Mouse (Mus musculus): ENCODE results near the gene Gm45717.

- no peak for TF ChIP-seq CTCF (IDR thresholded peaks at IDR 0.05; ENCODE audit: low read depth, low read length)
- TF ChIP-seq POLR2AphosphoS5 (IDR thresholded peaks at IDR 0.05; ENCODE audit: insufficient replicate concordance, low read depth, low read length): no peak
- TF ChIP-seq GATA1 (IDR thresholded peaks at IDR 0.05; ENCODE audit: borderline replicate concordance, low read length): no peak
- TF ChIP-seq GATA2 (IDR thresholded peaks at IDR 0.05; ENCODE audit: borderline replicate concordance, low read depth, low read length): no peak
- no peak for TF ChIP-seq TAL1 (conservative IDR thresholded peaks at IDR 0.05; ENCODE audit: low read depth, low read length)
These were observed 19.7 kb upstream of the Gm45717 start for GRCm38 (mm10) chr7:140975465-140975864.
